Mouse (Mus musculus): ENCODE data around the gene Ptprr. TPM values are rescaled to one million over a fixed set of nuclear protein-coding genes. Genes with fewer than 3 reads are reported as not detected.

The Ptprr gene
- polyA plus RNA-seq, 1 experiment from 2014 or later, result 17.6 TPM

Other genes with a start within 250 kb of the Ptprr start
- 0.47 and 0.80 TPM in 2 replicates for gene Tspan8, start 201.4 kb upstream of the Ptprr start, polyA plus RNA-seq (2015; fragmentation: Nextera tagmentation; extraction: Ambion mirVana)
- 0.22 TPM in 1 of 2 replicates, not detected in the other for gene 4933416C03Rik, start 95.7 kb downstream of the Ptprr start, polyA plus RNA-seq (2015; fragmentation: Nextera tagmentation; extraction: Ambion mirVana)